Mouse (Mus musculus) limb, embryonic 14.5 days (tissue): ENCODE measurements around the gene B3galt1. TPM values are rescaled to one million over a fixed set of nuclear protein-coding genes. Genes with fewer than 3 reads are reported as not detected.

Source experiments
- ATAC-seq: fragments of 200-750 bp; cut with Nextera tagmentation; 2 replicates; pipeline ENCODE4 v1.8.0; 2017; ENCODE audit warnings: low read depth, moderate number of reproducible peaks, moderate TSS enrichment; ENCODE audit not compliant: low FRiP score
- DNase-seq: peaks from one replicate; pipeline ENCODE4 v3.0.0-alpha.2; 2015; ENCODE audit warnings: low spot score
- H3K27ac ChIP-seq: fragments of 300-500 bp; sonication (generic); replicated peaks from 2 replicates; pipeline ENCODE4 v1.5.1; 2014; ENCODE audit warnings: low read depth, mild to moderate bottlenecking, low read length, moderate library complexity, mixed read lengths
- H3K27me3 ChIP-seq: fragments of 300-500 bp; sonication (generic); 2 replicates; pipeline ENCODE4 v1.6.1; 2014; ENCODE audit warnings: low read length, mixed read lengths; ENCODE audit not compliant: control insufficient read depth, insufficient read depth
- H3K36me3 ChIP-seq: fragments of 300-500 bp; sonication (generic); 2 replicates; pipeline ENCODE4 v1.6.1; 2014; ENCODE audit warnings: mild to moderate bottlenecking, low read length, moderate library complexity, mixed read lengths; ENCODE audit not compliant: control insufficient read depth, insufficient read depth
- H3K4me1 ChIP-seq: fragments of 300-500 bp; sonication (generic); 2 replicates; pipeline ENCODE4 v1.6.1; 2014; ENCODE audit warnings: antibody characterized with exemption, low read length, mixed read lengths; ENCODE audit not compliant: control insufficient read depth, insufficient read depth
- H3K4me2 ChIP-seq: fragments of 300-500 bp; sonication (generic); replicated peaks from 2 replicates; pipeline ENCODE4 v1.6.1; 2014; ENCODE audit warnings: low read depth, mild to moderate bottlenecking, low read length, moderate library complexity; ENCODE audit not compliant: severe bottlenecking
- H3K4me3 ChIP-seq: fragments of 300-500 bp; sonication (generic); replicated peaks from 2 replicates; pipeline ENCODE4 v1.5.1; 2014; ENCODE audit warnings: low read length
- H3K9ac ChIP-seq: fragments of 300-500 bp; sonication (generic); 2 replicates; pipeline ENCODE4 v1.6.1; 2014; ENCODE audit warnings: mild to moderate bottlenecking, low read depth, low read length, moderate library complexity; ENCODE audit not compliant: severe bottlenecking
- H3K9me3 ChIP-seq: fragments of 300-500 bp; sonication (generic); 2 replicates; pipeline ENCODE4 v1.6.1; 2016; ENCODE audit warnings: low read length; ENCODE audit not compliant: control insufficient read depth
- POLR2A ChIP-seq: fragments of 200-500 bp; IDR thresholded peaks from 2 replicates; pipeline ENCODE4 v1.8.0; 2012; ENCODE audit warnings: inconsistent platforms, mild to moderate bottlenecking, moderate library complexity, borderline replicate concordance; ENCODE audit not compliant: insufficient read depth, insufficient read length; ENCODE audit errors: extremely low read depth
- WGBS: fragments of 180-500 bp; shearing (Covaris S2); extraction: QIAGEN DNeasy Blood & Tissue Kit; methylation state at CpG from one replicate; pipeline ENCODE4 v1.1.7; 2014; 5-methylcytosine and 5-hydroxymethylcytosine counted together
- polyA plus RNA-seq, 2 experiments: library from polyadenylated mRNA; depleted of rRNA in 1 of 2; stranded (reverse) in 1 of 2; unstranded in 1 of 2; fragments of >200 nt; fragmentation: Nextera tagmentation in 1 of 2; extraction: Ambion mirVana in 1 of 2; gene quantifications; 2 replicates each; pipeline versions ENCODE4 v1.2.1 to v1.2.3; 2012 to 2014

B3galt1 gene
- polyA plus RNA-seq, 2 experiments, result 2.5 to 8.1 TPM

DNA sequence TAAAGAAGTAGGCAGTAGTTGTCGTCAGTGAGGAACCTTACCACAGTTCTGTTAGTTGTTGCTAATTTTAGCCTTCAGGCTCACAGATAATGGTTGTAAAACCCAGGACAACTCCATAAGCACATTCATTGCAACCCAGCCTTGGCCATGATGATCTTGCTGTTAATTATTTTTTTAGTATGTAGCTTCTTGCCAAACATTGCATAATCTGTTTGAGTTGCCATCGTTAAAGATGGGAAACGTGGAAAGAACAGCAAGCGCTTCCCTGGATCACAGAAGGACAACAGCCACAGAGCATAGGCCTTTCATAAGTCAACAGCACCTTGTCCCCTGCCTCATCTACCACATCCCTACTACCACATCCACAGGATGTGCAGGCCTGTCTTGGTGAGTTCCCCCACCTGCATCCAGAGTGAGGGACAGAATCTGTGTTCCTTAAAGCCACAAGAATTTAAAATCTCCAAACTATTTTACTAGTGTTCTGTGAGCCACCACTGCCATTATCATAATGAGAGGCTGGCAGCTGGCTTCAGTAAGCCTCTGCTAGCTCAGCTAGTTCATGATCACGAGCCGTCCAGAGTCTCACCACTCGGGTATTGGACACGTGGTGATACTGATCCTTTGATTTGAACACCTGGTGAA, 337.1 kb downstream of the B3galt1 start:
- Histone ChIP-seq H3K27ac (no peak overlapping the region), H3K4me2 (no peak overlapping the region), H3K36me3 (no peaks in the 10 kb centered on the region), H3K4me1 (no peaks in the 10 kb centered on the region), H3K9ac (no peak overlapping the region), H3K9me3 (no peaks in the 10 kb centered on the region), H3K4me3 (no peak overlapping the region), H3K27me3 (no peaks in the 10 kb centered on the region)
- no peak for DNase-seq
- 67% methylated on average over 8 of the region's 8 CpGs for WGBS
- TF ChIP-seq POLR2A, result no peak
- no peak for ATAC-seq

DNA sequence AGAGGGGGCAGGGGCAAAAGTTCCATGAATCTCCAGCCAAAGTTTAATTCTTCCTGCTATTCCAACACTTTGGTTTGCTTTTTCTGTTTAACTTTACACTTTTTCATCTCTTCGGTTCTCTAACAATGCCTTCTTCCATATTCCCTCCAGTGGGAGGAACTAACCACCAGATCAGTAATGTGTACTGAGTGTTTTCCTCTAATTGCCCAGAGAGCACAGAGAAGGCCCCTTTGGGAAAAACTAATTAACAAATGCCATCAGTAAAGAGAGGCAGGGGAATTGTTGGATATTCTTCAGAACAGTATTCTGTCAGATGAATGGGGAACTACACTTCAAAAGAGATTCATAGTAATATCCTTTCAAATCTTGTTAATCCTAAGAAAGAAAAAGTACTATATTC, 338.1 kb downstream of the B3galt1 start:
- no peaks in the 10 kb centered on the region for H3K36me3 ChIP-seq
- WGBS, result 77% methylated on average over 1 of the region's 1 CpGs
- H3K4me3 ChIP-seq, result no peak overlapping the region
- no peaks in the 10 kb centered on the region for H3K4me1 ChIP-seq
- no peak overlapping the region for H3K27ac ChIP-seq
- TF ChIP-seq POLR2A, result no peak
- no peaks in the 10 kb centered on the region for H3K9me3 ChIP-seq
- H3K9ac ChIP-seq, result no peak overlapping the region
- no peak overlapping the region for H3K4me2 ChIP-seq
- DNase-seq, result no peak
- no peak for ATAC-seq
- H3K27me3 ChIP-seq, result no peaks in the 10 kb centered on the region

DNA sequence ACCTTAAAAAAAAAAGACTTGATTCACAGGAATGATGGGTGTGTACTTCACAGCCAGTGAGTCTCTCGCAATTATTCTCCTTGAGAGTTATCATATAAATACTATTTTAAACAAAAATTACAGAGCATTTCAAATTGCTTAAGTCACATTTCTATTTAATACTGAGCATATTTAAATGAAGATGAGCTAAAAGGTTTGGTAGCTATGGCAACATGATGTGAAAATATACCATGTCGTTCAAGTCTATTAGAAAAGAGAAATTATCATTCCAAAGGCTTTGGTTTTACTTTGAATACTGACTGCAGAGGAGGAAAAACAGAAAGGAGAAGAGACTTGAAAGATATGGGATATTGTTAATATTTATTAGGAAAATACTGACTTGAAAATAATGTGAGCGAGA, 366.3 kb downstream of the B3galt1 start:
- 88% methylated on average over 3 of the region's 3 CpGs for WGBS
- no peaks in the 10 kb centered on the region for H3K36me3 ChIP-seq
- H3K4me2 ChIP-seq, result no peak overlapping the region
- no peak for TF ChIP-seq POLR2A
- H3K9ac ChIP-seq, result no peak overlapping the region
- ATAC-seq (no peak), DNase-seq (no peak)
- H3K27me3 ChIP-seq, result no peaks in the 10 kb centered on the region
- no peaks in the 10 kb centered on the region for H3K4me1 ChIP-seq
- no peaks in the 10 kb centered on the region for H3K9me3 ChIP-seq
- no peak overlapping the region for H3K27ac ChIP-seq
- H3K4me3 ChIP-seq, result no peak overlapping the region

DNA sequence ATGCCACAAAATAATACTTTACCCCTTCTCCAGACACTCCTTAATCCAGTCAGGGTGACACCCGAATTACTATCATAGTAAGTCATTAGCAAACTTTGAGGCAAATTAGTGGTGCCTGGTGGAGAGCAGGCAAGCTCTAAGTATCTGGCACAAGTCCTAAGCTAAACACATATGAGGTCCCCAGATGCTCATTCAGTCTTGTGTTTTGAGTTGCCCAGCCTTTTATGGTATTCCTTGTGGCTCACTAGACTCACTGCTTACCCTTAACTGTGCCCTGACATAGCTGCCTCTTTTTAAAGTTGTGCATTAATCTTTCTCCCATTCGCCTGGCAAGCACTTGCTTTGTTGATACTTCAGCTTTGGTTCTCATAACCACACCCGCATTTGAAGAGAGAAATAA, 382.7 kb downstream of the B3galt1 start:
- Histone ChIP-seq H3K4me1 (no peaks in the 10 kb centered on the region), H3K27me3 (no peaks in the 10 kb centered on the region), H3K36me3 (no peaks in the 10 kb centered on the region), H3K4me2 (no peak overlapping the region), H3K9me3 (no peaks in the 10 kb centered on the region), H3K27ac (no peak overlapping the region), H3K4me3 (no peak overlapping the region), H3K9ac (no peak overlapping the region)
- DNase-seq, result no peak
- TF ChIP-seq POLR2A, result no peak
- ATAC-seq, result no peak
- WGBS, result 56% methylated on average over 3 of the region's 3 CpGs

DNA sequence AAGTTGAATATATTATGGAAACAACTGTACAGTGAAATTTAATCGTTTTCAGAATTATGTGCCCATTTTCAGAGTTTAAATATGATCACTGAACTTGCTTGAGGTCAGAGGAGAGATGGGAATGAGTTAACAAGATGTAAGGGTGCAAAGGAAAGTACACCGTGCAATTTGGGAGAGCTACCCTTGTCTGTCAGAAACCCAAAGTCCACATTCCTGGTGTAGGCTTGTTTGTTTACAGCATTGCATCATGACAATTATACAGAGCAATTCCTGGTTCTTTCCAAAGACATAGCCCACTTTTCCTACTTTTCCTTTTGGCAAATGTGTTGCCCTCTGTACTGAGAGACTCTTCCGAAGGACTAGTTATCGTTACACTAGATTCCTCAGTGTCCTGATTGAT, 390.5 kb downstream of the B3galt1 start:
- ATAC-seq, result no peak
- no peaks in the 10 kb centered on the region for H3K36me3 ChIP-seq

DNA sequence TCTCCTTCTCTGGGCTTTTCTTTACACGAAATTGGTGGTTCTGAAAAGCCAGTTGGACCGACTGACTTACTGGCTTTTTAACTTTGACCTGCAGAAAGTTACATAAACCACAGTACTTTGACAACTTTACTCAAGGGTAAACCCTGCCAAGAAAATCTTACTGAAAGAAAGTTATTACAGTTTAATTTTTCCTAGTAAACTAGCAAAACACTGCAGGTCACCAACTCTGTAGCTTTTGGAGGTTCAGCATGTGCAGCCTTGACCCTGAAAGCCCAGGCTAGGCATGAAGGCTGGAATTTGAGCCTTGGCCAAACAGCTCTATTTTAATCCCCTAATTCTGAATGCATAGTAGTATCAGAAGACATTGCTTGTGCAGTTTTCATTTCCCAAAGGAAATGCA, 391.9 kb downstream of the B3galt1 start:
- H3K9ac ChIP-seq, result no peak overlapping the region
- no peak overlapping the region for H3K27ac ChIP-seq
- no peaks in the 10 kb centered on the region for H3K9me3 ChIP-seq
- no peaks in the 10 kb centered on the region for H3K4me1 ChIP-seq
- TF ChIP-seq POLR2A, result no peak
- 59% methylated on average over 2 of the region's 2 CpGs for WGBS
- no peak overlapping the region for H3K4me3 ChIP-seq
- DNase-seq, result no peak
- no peak for ATAC-seq
- H3K4me2 ChIP-seq, result no peak overlapping the region
- H3K36me3 ChIP-seq, result no peaks in the 10 kb centered on the region
- no peaks in the 10 kb centered on the region for H3K27me3 ChIP-seq

More for the DNA sequence above, 390.5 kb downstream of the B3galt1 start:
- 77% methylated on average over 4 of the region's 4 CpGs for WGBS
- no peak for DNase-seq
- H3K4me2 ChIP-seq, result no peak overlapping the region
- H3K4me3 ChIP-seq, result no peak overlapping the region
- H3K4me1 ChIP-seq, result no peaks in the 10 kb centered on the region
- no peak overlapping the region for H3K27ac ChIP-seq
- no peaks in the 10 kb centered on the region for H3K27me3 ChIP-seq
- no peak for TF ChIP-seq POLR2A
- no peak overlapping the region for H3K9ac ChIP-seq
- no peaks in the 10 kb centered on the region for H3K9me3 ChIP-seq
